ENCODE assay signal across 20 mouse cellular contexts in genomic region chr9:15318170-15318742, GRCm38 (mm10). TPM values are rescaled to one million over a fixed set of nuclear protein-coding genes. Genes with fewer than 3 reads are reported as not detected.
DNase-seq lines count a peak whose midpoint lies in the region; ATAC-seq and TF ChIP-seq lines count a peak whose summit lies in the region.
"Had no signal": no experiment of that assay in that cellular context is flagged by ENCODE, and none has a peak within 500 bp of the region (broad histone marks: within the 10 kb centered on the region; RNA-seq: fewer than 3 reads in every experiment).

No protein-coding gene starts in this region.

- no peak for TF ChIP-seq CTCF in lung, adult 2 months (IDR thresholded peaks at IDR 0.05; ENCODE audit: insufficient read depth, low read length)

- no peak overlapping the region for H3K4me3 ChIP-seq in hindbrain, embryonic 11.5 days (ENCODE audit: low read depth, low read length)
- H3K4me3 ChIP-seq in hindbrain, embryonic 12.5 days: no peak overlapping the region
- H3K4me3 ChIP-seq in lung, embryonic 16.5 days (ENCODE audit: low read length): no peak overlapping the region
- no peak overlapping the region for H3K4me3 ChIP-seq in lung, adult 2 months (replicated peaks; ENCODE audit: extremely low read depth, low read depth, low read length)
- H3K4me3 ChIP-seq in ES-E14 (ENCODE audit: insufficient read depth in 1 of 2, low read depth in 1 of 2, low read length in 2 of 2, poor library complexity in 1 of 2, severe bottlenecking in 1 of 2): no peak overlapping the region
- H3K4me3 ChIP-seq: erythroblast, embryonic 14.5 days; heart, embryonic 10.5 days; hindbrain, embryonic 15.5 days; liver, embryonic 13.5 days; megakaryocyte, embryonic 14.5 days had no signal

- no peak overlapping the region for H3K4me2 ChIP-seq in hindbrain, embryonic 11.5 days (replicated peaks; ENCODE audit: low read depth, low read length)
- H3K4me2 ChIP-seq in hindbrain, embryonic 12.5 days (replicated peaks): no peak overlapping the region
- no peak overlapping the region for H3K4me2 ChIP-seq in lung, embryonic 16.5 days (ENCODE audit: low read depth, low read length)
- H3K4me2 ChIP-seq: hindbrain, embryonic 15.5 days; liver, embryonic 13.5 days had no signal

- no peaks in the 10 kb centered on the region for H3K9me3 ChIP-seq in hindbrain, embryonic 11.5 days (ENCODE audit: control insufficient read depth, low read length)
- H3K9me3 ChIP-seq in hindbrain, embryonic 12.5 days (replicated peaks): no peaks in the 10 kb centered on the region
- no peaks in the 10 kb centered on the region for H3K9me3 ChIP-seq in lung, embryonic 16.5 days (ENCODE audit: control insufficient read depth, low read length)
- H3K9me3 ChIP-seq in ES-E14 (ENCODE audit: control insufficient read depth, insufficient read depth, low read depth, low read length): no peaks in the 10 kb centered on the region
- H3K9me3 ChIP-seq: heart, embryonic 10.5 days; hindbrain, embryonic 15.5 days; liver, embryonic 13.5 days; megakaryocyte, embryonic 14.5 days had no signal

- no peaks in the 10 kb centered on the region for H3K27me3 ChIP-seq in hindbrain, embryonic 11.5 days (ENCODE audit: control insufficient read depth, insufficient read depth, low read length)
- no peaks in the 10 kb centered on the region for H3K27me3 ChIP-seq in hindbrain, embryonic 12.5 days
- no peaks in the 10 kb centered on the region for H3K27me3 ChIP-seq in lung, embryonic 16.5 days (ENCODE audit: control insufficient read depth, insufficient read depth, low read depth, low read length)
- H3K27me3 ChIP-seq: hindbrain, embryonic 15.5 days; liver, embryonic 13.5 days; megakaryocyte, embryonic 14.5 days had no signal

- no peaks in the 10 kb centered on the region for H3K4me1 ChIP-seq in hindbrain, embryonic 11.5 days (replicated peaks; ENCODE audit: control insufficient read depth, insufficient read depth, low read length)
- H3K4me1 ChIP-seq in hindbrain, embryonic 12.5 days: no peaks in the 10 kb centered on the region
- no peaks in the 10 kb centered on the region for H3K4me1 ChIP-seq in lung, embryonic 16.5 days (replicated peaks; ENCODE audit: control insufficient read depth, insufficient read depth, low read length)
- H3K4me1 ChIP-seq in lung, adult 2 months (ENCODE audit: control insufficient read depth, insufficient read depth, low read length): no peaks in the 10 kb centered on the region
- H3K4me1 ChIP-seq in ES-E14 (ENCODE audit: control insufficient read depth in 2 of 2, insufficient read depth in 2 of 2, low read length in 2 of 2, poor library complexity in 1 of 2): no peaks in the 10 kb centered on the region
- H3K4me1 ChIP-seq: heart, embryonic 10.5 days; hindbrain, embryonic 15.5 days; liver, embryonic 13.5 days had no signal

- TF ChIP-seq POLR2A in lung, adult 2 months (IDR thresholded peaks at IDR 0.05; ENCODE audit: borderline replicate concordance, extremely low read depth, low read depth, low read length): no peak

- H3K27ac ChIP-seq in hindbrain, embryonic 11.5 days (ENCODE audit: low read depth, low read length): no peak overlapping the region
- H3K27ac ChIP-seq in hindbrain, embryonic 12.5 days: no peak overlapping the region
- no peak overlapping the region for H3K27ac ChIP-seq in lung, embryonic 16.5 days (ENCODE audit: low read length)
- H3K27ac ChIP-seq in ES-E14 (ENCODE audit: insufficient read depth, low read depth, low read length, poor library complexity, severe bottlenecking): no peak overlapping the region
- H3K27ac ChIP-seq: heart, embryonic 10.5 days; hindbrain, embryonic 15.5 days; liver, embryonic 13.5 days had no signal

- DNase-seq in hindbrain, embryonic 11.5 days (ENCODE audit: low spot score): no peak
- DNase-seq in lung, adult 2 months: no peak
- DNase-seq in ES-E14 (ENCODE audit: low read depth, low spot score): no peak
- no peak for DNase-seq in B cell, adult 2 months
- DNase-seq in right cerebral cortex, postnatal 14 days: no peak
- DNase-seq: adrenal gland, adult 8-10 months; cerebellum, postnatal 14 days; gastrocnemius, postnatal 25 days; heart, postnatal 14 days; kidney, adult 11 months; liver, embryonic 13.5 days; lung, postnatal 14 days; thymus, postnatal 14 days had no signal

- ATAC-seq in hindbrain, embryonic 11.5 days (ENCODE audit: low FRiP score): 0 out of 2 replicates have a peak, but pooled peaks have one; percentile 47
- no peak for ATAC-seq in hindbrain, embryonic 12.5 days (ENCODE audit: low FRiP score)
- 0 out of 2 replicates have a peak, but pooled peaks have one; percentile 15 for ATAC-seq in lung, embryonic 16.5 days (ENCODE audit: low read depth)
- ATAC-seq in common myeloid progenitor, adult 5-6 weeks (replicated peaks; ENCODE audit: low read depth, poor library complexity, severe bottlenecking): 0 out of 2 replicates have a peak, but pooled peaks have one; percentile 22

- H3K9ac ChIP-seq in hindbrain, embryonic 11.5 days (ENCODE audit: low read depth, low read length): no peak overlapping the region
- no peak overlapping the region for H3K9ac ChIP-seq in hindbrain, embryonic 12.5 days
- H3K9ac ChIP-seq in lung, embryonic 16.5 days (ENCODE audit: low read length): no peak overlapping the region
- H3K9ac ChIP-seq in ES-E14 (ENCODE audit: insufficient read depth, low read depth, low read length, poor library complexity, severe bottlenecking): no peak overlapping the region
- H3K9ac ChIP-seq: hindbrain, embryonic 15.5 days; liver, embryonic 13.5 days had no signal

- in situ Hi-C loops in ES-E14 (cut with MboI; ENCODE audit: low sequenced_read_pairs in 2 of 2, unreplicated experiment in 2 of 2): no loop called here

- peaks cover 26% of the 10 kb centered on the region for H3K36me3 ChIP-seq in hindbrain, embryonic 11.5 days (ENCODE audit: control insufficient read depth, insufficient read depth, low read length)
- peaks cover 59% of the 10 kb centered on the region for H3K36me3 ChIP-seq in hindbrain, embryonic 12.5 days
- H3K36me3 ChIP-seq in lung, embryonic 16.5 days (ENCODE audit: control insufficient read depth, insufficient read depth, low read length): peaks cover 43% of the 10 kb centered on the region
- peaks cover 33% of the 10 kb centered on the region for H3K36me3 ChIP-seq in ES-E14 (ENCODE audit: control insufficient read depth, insufficient read depth, low read length, poor library complexity, severe bottlenecking)

- WGBS in hindbrain, embryonic 11.5 days: 87% methylated on average over 2 of the region's 2 CpGs
- WGBS in hindbrain, embryonic 12.5 days: 90% methylated on average over 2 of the region's 2 CpGs
- WGBS in lung, embryonic 16.5 days: 72% methylated on average over 2 of the region's 2 CpGs
- 69% methylated on average over 2 of the region's 2 CpGs for WGBS in lung, adult 2 months

TF ChIP-seq in ES-E14, 5 proteins besides CTCF, POLR2A, EP300 and RAD21:
- TF ChIP-seq CHD2 (IDR thresholded peaks at IDR 0.05; ENCODE audit: low read depth, low read length) (peak; percentile 8; the same call in 1 of the 2 replicates), ZNF384 (IDR thresholded peaks at IDR 0.05; ENCODE audit: low read depth, low read length) (no peak)
TF ChIP-seq in ES-E14: peak in this region for 1.

RNA-seq across cellular contexts. Expression of gene 4931406C07Rik, which starts 12.0 kb away (rescaled TPM):
- polyA plus RNA-seq in hindbrain, embryonic 11.5 days (2014; fragmentation: Nextera tagmentation; extraction: Ambion mirVana): 7.0 and 8.0 TPM in 2 replicates
- polyA plus RNA-seq in hindbrain, embryonic 12.5 days (2016; fragmentation: Nextera tagmentation; extraction: Ambion mirVana): 12.0 and 12.4 TPM in 2 replicates
- polyA plus RNA-seq in lung, embryonic 16.5 days (2015; fragmentation: Nextera tagmentation; extraction: Ambion mirVana): 8.5 and 10.5 TPM in 2 replicates
- polyA plus RNA-seq in lung, adult 2 months (2012; rRNA removed): 7.3 and 13.7 TPM in 2 replicates
- 6.4 and 6.5 TPM in 2 replicates for total RNA-seq in ES-E14 (2012; rRNA removed)
- total RNA-seq in common myeloid progenitor, adult 5-6 weeks (2017): 14.8 and 18.2 TPM in 2 replicates

RNA-seq across cellular contexts. Expression of gene Taf1d, which starts 12.2 kb away (rescaled TPM):
- polyA plus RNA-seq in hindbrain, embryonic 11.5 days (2014; fragmentation: Nextera tagmentation; extraction: Ambion mirVana): 56.3 and 64.0 TPM in 2 replicates
- 52.5 and 61.0 TPM in 2 replicates for polyA plus RNA-seq in hindbrain, embryonic 12.5 days (2016; fragmentation: Nextera tagmentation; extraction: Ambion mirVana)
- 58.3 and 67.0 TPM in 2 replicates for polyA plus RNA-seq in lung, embryonic 16.5 days (2015; fragmentation: Nextera tagmentation; extraction: Ambion mirVana)
- polyA plus RNA-seq in lung, adult 2 months (2012; rRNA removed): 4.5 and 10.3 TPM in 2 replicates
- 982 and 1,438 TPM in 2 replicates for total RNA-seq in ES-E14 (2012; rRNA removed)
- 1,699 and 1,798 TPM in 2 replicates for total RNA-seq in common myeloid progenitor, adult 5-6 weeks (2017)

RNA-seq across cellular contexts. Expression of gene Med17, which starts 38.5 kb away (rescaled TPM):
- 37.3 and 41.2 TPM in 2 replicates for polyA plus RNA-seq in hindbrain, embryonic 11.5 days (2014; fragmentation: Nextera tagmentation; extraction: Ambion mirVana)
- polyA plus RNA-seq in hindbrain, embryonic 12.5 days (2016; fragmentation: Nextera tagmentation; extraction: Ambion mirVana): 37.3 and 39.8 TPM in 2 replicates
- 30.9 and 34.4 TPM in 2 replicates for polyA plus RNA-seq in lung, embryonic 16.5 days (2015; fragmentation: Nextera tagmentation; extraction: Ambion mirVana)
- polyA plus RNA-seq in lung, adult 2 months (2012; rRNA removed): 24.6 and 25.3 TPM in 2 replicates
- total RNA-seq in ES-E14 (2012; rRNA removed): 37.2 and 51.5 TPM in 2 replicates
- 34.3 and 35.0 TPM in 2 replicates for total RNA-seq in common myeloid progenitor, adult 5-6 weeks (2017)

RNA-seq across cellular contexts. Expression of gene Cep295, which starts 39.3 kb away (rescaled TPM):
- 23.0 and 24.8 TPM in 2 replicates for polyA plus RNA-seq in hindbrain, embryonic 11.5 days (2014; fragmentation: Nextera tagmentation; extraction: Ambion mirVana)
- 20.5 and 23.6 TPM in 2 replicates for polyA plus RNA-seq in hindbrain, embryonic 12.5 days (2016; fragmentation: Nextera tagmentation; extraction: Ambion mirVana)
- 15.8 and 18.9 TPM in 2 replicates for polyA plus RNA-seq in lung, embryonic 16.5 days (2015; fragmentation: Nextera tagmentation; extraction: Ambion mirVana)
- polyA plus RNA-seq in lung, adult 2 months (2012; rRNA removed): 3.1 and 3.7 TPM in 2 replicates
- 64.3 and 81.2 TPM in 2 replicates for total RNA-seq in ES-E14 (2012; rRNA removed)
- 69.3 and 81.1 TPM in 2 replicates for total RNA-seq in common myeloid progenitor, adult 5-6 weeks (2017)
